Mouse (Mus musculus) frontal cortex, postnatal 25 days (tissue): ENCODE data around the gene Phgr1.

Experiments
- DNase-seq, 2 experiments: peaks; one replicate each; pipeline ENCODE4 v3.0.0; 2022; ENCODE audit warnings: low spot score in 2 of 2

The Phgr1 gene

DNA sequence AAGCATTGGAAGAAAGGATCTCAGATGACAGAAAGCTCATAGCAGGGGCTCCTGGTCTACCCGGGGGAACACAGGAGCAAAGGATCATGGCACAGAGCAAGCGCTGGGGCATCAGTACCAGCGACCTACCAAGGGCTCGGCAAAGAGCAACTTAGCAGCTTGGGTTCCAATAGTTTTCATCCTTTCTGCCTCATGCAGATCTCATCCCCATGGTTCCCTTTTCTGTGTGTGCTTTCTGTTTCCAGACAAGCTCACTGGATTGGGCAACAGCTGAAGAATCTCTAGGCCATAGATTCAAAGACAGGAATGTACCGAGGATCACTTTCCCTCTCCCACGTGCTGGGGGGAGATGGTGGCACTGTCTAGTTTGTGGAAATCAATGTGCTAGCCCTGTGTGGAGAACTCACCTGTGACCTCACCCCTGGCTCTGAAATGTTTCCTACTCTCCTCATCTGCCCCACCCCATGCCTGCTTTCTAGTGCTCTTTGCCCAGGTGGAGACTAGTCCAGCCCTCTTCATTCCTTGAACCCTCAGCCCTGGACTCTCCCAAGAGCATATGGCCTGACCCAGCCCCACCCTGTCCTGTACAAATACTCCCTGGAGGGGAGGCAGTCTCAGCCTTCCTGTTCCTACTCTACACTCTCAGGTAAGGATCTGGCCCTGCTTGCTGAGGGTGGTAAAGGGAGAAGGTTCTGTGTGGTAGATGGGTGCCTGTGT lies at the start of gene Phgr1:
Phgr1 (plus strand) TSS at position 612 of the 717 bp plus-strand sequence.
- DNase-seq = no peak

DNA sequence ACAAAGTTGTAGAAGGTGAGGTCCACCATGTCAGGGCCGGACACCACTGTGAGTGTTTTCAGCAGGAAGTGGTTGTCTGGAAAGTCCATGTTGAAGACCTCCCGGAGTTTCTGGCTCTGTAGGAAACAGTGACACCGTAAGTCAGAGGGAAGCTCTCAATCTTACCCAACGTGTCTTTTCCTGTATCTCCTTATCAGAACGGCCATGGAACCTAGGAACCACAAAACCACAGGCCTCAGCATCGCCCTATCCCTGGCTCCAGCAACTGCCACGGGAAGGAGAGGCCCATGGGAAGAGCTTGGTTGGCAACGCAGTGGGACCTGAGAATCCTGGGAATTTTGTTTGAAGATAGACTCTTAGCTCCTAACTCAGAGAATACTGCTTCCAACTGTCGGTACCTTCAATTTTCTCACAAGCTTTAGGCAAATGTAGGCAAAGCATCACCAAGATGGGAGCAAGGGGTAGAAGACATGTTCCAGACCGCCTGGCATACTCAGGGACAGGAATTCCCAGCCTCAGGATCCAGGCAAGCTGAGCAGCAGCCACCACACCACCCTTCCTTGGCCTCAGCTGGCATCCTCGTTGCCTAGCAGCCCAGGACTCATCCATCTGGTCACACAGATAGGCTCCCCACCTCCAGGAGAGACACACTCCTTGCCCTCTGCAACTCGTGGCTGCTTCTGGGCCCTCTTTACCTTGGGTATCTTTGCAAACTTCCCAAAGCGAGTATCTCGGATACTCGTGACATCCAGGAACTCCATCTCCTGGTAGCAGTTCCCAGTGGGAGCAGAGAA lies 48.7 kb upstream of the Phgr1 start:
- no peak for DNase-seq

DNA sequence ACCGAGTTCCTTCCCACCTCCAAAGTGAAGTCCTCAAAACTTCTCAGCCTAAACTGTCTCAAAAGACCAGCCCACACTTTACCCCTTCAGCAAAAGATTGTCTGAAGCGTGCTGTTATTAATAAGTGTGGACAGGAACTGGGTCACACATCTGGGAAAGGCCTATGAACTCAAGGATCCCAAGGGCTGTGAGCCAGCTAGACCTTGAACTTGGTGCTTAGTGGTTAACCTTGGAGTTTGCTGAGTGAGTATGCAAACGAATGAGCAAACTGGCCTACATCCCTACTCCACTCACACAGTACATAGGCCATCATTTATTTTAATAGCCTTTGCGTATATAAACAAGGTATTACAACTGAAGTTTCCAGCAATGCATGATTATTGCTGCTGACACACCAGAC lies 47.1 kb upstream of the Phgr1 start:
- no peak for DNase-seq

DNA sequence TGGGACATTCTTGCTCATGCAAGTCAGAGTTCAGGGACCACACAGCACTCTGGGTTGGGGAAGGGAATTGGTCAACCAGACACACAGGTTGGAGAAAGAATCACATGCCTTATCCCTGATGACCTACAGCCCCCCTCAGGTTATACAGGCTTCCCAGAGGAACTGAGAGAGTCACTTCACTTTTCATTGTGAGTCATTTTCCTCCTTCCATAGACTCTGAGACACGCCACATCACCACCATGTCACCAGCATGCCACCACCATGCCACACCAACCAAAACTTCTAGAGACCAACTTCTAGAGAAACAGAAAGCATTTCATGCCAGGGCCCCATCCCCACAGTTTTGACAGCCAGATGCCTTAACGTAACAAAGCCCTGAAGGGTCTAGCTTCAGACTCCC lies 45.7 kb upstream of the Phgr1 start:
- DNase-seq = no peak

DNA sequence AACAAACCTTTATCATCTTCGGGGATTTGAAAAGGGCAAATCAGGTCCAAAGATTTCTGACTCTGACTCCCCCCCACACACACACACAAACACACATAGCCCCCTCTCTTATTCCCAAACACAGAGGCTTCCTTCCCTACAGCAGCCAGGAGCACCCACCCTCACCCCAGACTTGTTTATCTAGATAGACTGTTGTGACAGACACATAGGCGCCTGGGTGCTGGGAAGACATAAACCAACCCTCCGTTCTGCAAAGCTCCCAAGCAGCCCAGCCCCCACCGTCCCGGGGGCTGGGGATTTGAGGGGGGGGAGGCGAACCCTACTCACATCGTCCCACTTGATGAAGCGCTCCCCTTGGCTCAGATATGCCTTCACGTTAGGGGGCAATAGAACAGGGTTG lies 44.7 kb upstream of the Phgr1 start:
- DNase-seq = no peak

DNA sequence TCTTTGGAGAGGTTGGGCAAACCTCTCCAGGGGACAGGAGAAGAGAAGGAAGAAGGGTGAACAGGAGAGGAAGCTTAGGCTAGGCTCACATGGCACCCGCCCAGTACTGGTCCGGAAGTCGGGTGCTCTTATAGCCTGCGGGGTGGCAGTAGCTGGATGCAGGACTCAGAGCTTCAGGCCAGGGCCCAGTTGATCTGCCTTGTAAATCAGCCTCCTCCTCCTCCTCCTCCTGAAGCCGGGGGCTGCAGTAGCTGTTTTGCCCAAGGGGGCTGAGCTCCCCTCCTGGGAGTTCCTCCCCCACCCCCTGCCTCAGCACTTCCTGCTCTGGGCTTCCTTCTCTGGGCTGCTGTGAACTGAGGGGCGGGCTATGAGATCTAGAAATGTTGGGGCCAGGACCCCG lies 44.2 kb upstream of the Phgr1 start, which contains the start of gene Plcb2:
Plcb2 (minus strand) TSS at position 102 of the 400 bp plus-strand sequence.
- no peak for DNase-seq

DNA sequence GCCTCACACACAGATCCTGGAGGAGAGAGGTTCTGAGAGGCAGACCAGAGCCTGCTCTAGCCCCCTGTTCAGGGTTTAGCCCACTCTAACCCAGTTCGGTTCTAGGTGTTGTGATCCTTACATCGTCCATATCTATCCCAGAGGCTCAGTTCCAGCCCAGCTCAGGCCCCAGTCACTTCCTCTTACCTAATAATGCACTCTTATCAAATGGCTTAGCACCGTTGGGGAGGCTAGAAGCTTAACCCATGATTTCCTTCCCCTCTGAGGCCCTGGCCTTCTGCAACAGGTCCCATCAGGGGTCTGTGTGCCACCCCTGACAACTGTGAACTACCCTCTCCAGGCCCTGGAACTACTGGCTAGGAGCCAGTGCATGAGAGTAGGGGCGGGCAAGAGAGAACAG lies 43.4 kb upstream of the Phgr1 start:
- no peak for DNase-seq

DNA sequence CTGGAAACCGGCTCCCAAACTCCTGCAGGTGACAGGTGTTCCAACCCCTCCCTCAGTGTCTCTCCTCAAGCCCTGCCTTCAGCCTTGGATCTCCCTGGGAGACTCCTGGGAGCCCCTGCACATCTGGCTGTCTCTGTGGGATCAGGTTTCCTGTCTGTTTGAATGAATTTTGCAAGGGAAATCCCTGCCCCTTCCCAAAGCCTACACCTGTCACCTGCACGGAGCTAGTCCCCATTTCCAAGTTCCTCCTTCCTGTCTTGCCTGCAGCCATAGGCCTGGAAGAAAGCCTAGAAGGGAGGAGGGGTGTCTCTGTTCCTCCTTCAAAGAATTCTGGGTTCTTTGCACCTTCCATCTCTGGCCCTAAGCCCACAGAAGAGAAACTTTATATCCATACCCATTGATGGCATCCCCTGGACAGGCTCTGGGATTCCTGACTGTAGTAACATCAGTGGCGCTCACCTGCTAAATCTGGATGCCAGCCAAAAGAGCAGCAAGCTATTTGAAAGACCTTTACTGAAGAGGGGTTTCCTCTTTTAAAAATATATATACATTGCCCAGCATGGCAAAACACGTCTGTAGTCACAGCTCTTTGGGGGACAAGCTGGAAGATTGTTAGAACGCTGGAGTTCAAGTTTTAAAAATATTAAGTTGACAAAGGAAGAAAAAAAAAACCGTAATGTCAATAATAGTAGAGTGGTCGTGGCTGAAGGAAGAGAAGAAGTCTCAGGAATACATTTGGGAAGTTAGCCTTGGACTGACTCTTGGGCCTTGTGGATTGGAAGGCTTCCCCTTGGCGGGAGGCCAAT lies 42.5 kb upstream of the Phgr1 start:
- no peak for DNase-seq

DNA sequence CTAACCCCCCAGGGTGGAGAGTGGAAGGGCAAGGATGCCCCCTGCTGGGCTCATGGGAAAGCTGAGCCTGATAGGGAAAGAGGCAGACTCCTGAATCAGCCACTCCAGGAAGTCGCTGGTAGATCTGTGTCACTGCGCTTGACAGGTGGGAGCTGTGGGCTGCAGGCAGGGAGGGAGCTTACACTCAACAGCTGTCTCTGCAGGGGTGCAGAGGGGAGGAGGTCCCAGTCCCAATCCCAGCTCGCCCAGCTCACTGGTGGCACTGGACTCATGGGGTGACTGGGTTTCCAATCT lies 42.0 kb upstream of the Phgr1 start:
- peak; percentile 67 to 80 for DNase-seq

DNA sequence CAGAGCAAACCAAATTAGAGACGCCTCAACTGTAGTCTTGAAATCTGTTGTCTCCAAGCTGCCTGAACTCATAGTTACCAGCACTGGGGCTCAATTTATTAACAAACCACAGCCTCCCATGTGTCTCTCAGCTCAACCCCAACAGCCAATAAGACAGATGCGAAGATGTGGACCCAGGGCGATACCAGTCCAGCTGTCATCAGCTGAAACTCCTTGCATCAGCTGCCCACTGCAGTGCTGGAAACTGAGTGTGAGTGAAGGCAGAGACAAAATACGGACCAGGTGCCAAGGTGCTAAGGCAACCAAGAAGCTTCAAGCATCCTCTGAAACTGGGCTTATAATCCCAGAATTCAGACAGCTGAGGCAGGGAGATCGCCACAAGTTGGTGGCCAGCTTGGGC lies 40.6 kb upstream of the Phgr1 start:
- no peak for DNase-seq

DNA sequence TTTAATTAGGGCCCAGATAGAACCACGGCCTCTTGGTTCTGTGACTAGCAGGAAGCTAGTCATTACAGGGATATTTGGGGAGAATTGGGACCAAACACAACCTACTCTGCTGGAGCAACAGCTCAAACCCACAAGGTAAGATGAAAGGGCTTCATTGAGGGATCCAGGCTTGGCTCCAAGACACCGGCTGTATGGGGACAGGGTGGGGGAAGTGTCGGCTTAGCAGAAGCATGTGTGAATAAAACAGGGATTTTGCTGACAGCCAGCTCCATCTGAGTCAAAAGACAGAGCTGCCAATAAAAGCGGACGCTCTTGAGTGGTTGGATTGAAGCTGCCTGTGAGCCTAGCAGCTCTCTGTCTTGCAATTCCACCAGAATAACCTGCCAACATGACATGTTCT lies 39.2 kb upstream of the Phgr1 start:
- no peak for DNase-seq

DNA sequence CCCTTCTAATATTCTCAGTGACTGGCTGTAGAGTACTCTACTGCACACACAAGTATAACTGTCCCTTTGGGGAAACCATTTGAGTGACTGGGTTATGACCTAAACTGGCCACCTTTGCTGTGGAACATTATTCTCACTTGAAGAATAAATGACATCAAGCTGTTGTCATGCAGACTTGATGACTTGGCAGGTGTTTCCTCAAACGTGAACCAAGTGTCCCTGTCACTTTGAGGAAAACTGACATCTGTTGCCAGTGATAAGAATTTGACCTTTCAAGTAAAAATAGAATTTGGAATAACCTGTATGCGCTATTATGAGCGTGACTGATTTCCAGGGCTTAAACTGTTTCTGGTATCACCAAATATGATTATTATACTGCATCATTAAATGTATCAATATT lies 32.2 kb upstream of the Phgr1 start:
- DNase-seq = no peak

DNA sequence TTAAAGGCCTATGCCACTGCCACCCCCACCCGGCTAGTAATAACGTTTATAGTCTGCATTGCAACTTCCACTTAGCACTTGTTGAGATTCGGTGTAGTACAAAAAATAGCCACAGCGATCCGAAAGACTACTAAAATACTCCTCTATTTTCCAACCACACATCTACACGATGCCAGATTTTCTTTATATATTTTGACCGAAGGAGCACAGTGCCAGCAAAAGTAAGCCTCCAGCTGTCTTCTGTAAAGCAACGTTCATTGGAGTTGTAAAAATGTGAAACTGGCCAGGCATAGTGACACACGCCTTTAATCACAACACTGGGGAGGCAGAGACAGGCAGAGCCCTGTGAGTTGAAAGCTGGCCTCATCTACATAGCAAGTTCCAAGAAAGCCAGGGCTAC lies 31.4 kb upstream of the Phgr1 start:
- no peak for DNase-seq

DNA sequence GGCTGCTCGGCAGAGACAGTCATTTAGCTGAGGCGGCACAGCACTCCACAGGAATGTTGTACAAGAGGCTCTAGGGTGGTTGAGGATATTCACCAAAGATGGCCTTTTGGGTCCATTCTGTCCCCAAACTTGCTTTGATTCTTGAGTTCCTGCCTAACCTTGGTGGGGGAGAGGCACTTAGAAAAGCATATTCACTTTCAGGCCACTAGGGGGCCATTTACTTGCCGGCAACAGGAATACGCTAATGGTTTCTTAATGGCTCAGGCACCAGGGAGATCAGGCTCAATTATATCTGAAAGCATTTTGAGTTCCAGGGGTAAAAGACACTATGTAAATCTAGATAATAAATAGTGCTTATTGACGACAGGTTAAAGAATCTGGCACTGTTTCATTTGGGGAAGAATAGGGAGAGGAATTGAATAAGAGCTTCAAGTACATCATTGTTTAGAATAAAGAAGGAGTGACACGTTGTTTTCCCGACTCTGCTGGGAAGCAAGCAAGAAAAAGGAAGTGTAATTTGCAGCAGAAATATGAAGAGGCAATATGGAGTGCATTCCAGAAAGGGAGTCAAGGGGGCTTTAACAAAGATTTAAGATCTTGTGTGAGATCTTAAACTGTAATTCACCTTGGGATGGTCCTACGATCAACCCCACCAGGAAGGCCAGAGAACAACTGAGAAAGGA lies 29.2 kb upstream of the Phgr1 start:
- DNase-seq = no peak

DNA sequence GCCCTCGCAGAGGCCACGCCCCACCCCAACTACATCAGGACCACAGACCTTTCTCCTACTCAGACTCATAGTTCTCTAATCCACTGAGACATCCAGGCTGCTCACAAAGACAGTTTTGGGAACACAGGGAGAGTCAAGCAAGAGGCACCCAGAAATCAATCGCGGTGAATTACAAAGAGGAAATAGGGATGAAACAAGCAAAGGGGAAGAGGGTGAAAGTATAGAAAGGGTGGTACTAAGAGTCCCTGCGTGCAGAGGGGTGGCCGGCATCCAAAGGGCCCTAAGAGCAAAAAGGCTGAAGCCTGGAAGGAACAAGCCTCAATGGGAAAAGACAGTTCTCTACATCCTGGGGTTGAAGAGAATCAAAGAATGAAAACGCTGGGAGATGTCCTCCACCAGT lies 27.9 kb upstream of the Phgr1 start:
- no peak for DNase-seq

DNA sequence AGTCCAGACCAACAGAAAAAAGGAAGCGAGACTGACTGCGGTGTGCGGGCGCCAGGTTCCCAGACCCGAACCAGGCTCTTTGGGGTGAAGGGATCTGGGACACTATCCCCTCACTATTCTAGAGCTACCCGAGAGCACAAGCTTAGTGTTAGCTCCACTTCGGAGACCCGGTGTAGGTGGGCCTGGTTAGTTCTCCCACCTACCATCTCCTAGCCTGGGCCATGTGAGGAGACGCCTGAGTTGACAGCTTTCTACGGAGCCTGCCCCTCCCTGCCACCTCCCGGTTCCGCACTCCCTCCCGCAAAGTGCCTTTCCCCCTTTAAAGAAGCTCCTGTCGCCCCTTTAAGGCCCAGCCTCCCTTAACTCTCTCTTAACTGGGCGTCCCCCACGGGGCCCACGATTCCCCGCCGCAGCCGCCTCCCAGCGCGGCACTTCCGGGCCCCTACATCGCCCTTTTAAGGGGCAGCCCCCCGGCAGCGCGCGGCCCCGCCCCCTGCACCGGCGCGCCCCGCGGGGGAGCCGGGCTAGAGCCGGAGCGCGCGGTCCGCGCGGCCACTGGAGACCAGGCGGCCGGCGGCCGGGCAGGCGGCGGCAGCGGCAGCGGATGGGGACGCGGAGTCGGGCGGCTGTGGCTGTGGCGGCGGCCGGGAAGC lies 27.2 kb upstream of the Phgr1 start, which contains the start of gene Inafm2:
Inafm2 (plus strand) TSS at position 527 of the 653 bp plus-strand sequence.
- DNase-seq = peak; percentile 66 to 82

DNA sequence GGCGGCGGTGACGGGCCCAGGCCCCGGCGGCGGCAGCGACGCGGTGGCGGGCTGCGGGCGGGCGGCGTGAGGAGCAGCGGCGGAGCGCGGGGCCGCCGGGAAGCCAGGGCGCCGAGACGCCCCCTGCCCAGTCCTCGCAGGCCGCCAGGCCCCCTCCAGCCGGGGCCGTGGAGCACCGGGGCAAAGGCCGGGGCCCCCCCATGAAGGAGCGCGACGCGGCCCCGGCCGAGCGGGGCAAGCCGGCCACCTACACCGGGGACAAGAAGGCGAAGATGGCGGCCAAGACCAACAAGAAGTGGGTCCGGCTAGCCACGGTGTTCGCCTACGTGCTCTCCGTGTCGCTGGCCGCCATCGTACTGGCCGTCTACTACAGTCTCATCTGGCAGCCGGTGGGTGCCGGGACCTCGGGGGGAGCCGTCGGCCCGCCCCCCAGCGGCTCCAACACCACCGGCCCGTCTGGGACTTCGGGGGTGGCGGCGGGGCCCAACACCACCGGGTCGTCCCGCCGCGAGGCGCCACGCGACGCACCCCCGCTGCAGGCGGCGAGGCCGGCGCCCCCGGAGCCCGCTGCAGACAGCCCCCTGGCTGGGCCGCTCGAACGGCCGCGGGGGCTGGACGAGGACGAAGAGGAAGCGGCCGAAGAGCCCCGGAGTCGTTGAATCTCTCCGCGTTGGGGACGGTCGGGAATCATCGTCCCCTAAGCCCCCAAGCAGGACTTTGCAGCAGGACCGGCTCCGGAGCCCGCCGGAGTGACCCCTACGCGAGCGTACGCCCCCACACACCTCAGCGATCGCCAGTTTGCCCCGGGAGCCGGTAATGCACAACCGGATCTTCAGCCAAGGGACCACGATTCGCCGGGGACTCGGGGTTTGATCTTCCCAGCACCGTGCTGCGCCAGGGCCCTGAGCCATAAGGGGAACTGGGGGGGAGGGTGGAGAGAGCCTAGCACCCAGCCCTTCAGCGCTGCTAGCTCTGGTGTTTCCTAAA lies 26.4 kb upstream of the Phgr1 start:
- no peak for DNase-seq

DNA sequence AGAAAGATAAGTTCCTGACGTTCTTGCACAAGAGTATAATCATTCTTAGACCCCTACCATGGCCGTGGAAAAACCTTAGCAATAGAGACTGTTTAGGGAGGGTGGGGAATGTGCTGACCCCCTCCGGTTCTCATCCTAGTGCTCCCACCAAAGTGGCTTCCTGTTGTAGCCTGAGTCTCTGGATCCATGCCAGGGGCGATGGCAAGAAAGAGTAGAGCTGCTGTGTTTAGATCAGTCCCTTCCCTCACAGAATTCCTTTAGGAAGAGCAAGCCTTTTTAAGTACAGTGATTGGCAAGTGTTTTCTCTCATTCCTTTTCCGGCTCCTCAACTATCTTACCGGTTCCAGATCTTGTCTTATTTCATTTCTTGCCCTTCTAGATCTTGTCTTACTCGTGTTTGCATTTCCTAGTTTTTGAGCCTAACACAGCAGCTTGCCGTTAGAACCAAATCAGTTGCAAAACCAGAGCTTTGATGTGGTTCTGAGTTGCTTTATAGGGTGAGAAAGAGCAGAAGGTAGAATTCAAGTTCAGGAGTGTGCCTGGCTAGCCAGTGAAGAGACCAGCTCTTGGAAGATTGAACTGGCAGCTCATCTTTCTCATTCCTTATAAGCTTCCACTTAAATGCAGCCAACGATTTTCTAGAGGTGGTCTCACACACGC lies 25.1 kb upstream of the Phgr1 start:
- DNase-seq = no peak

DNA sequence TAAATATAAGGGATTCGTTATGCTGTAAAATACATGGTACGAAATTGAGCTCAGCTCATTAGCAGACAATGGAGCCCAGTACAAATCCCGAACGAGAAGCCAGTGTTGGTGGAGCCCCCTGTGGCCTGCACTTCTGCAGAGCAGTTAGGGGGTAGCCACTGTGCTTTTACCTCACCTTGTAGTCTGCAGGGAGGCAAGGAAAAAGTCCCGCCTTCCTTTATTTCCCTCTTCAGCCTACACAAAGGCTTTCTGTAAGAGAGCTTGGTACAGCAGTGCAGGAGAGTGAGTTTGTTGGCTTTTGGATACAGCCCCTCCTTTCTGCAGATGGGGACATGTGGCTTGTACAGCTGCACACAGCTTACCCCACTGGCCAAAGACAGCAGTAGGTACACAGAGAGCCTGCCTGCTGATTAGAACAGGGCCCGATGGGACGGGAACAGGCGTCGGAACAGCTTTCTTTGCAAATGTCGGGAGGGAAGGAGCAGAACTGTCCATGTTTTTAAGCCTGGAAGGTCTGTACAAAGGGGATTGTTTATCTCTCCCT lies 23.2 kb upstream of the Phgr1 start:
- no peak for DNase-seq
